Mouse (Mus musculus) adrenal gland, postnatal 0 days (tissue): ENCODE results near the gene G2e3. TPM values are rescaled to one million over a fixed set of nuclear protein-coding genes. Genes with fewer than 3 reads are reported as not detected.

ENCODE experiments used
- polyA plus RNA-seq: library from polyadenylated mRNA; unstranded; fragments of >200 nt; fragmentation: Nextera tagmentation; extraction: Ambion mirVana; gene quantifications from 2 replicates; pipeline ENCODE4 v1.2.1, GENCODE M21; 2015

Gene G2e3
- polyA plus RNA-seq: 7.6 and 10.1 TPM in 2 replicates

DNA sequence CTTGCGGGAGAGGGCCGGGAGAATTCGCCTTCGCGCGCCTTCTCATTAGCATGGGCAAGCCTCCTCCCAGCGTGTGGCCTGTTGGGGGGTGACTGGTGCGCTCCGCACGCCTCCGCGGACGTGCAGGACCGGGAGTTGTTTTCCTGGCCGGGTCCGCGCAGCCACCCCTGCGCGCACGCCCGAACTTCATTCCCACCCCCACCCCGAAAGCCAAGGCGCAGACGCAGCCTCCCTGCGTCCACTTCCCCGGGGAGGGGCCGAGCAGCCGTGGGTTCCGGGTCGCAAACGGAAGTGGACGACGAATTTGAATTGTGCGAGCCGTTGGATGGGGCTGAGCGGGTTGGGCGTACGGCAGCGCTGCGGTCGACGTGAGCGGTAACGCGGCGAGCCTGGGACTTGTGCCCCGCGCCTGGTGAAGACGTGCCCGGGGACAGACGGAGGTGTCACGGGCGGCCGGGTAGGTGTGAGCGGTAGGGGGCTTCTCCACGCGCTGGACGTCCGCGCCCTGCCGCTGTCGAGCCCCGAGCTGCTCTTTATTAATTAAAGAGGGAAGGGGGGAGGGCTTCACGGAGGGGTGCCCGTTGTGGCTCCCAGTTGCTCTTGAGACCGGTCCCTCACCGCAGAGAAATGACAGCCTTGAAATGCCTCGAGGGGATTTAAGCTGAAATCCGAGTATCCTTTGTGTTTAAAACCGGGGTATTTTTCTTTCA, at the start of gene G2e3:
G2e3 (plus strand) TSS at position 74 of the 710 bp plus-strand sequence.

DNA sequence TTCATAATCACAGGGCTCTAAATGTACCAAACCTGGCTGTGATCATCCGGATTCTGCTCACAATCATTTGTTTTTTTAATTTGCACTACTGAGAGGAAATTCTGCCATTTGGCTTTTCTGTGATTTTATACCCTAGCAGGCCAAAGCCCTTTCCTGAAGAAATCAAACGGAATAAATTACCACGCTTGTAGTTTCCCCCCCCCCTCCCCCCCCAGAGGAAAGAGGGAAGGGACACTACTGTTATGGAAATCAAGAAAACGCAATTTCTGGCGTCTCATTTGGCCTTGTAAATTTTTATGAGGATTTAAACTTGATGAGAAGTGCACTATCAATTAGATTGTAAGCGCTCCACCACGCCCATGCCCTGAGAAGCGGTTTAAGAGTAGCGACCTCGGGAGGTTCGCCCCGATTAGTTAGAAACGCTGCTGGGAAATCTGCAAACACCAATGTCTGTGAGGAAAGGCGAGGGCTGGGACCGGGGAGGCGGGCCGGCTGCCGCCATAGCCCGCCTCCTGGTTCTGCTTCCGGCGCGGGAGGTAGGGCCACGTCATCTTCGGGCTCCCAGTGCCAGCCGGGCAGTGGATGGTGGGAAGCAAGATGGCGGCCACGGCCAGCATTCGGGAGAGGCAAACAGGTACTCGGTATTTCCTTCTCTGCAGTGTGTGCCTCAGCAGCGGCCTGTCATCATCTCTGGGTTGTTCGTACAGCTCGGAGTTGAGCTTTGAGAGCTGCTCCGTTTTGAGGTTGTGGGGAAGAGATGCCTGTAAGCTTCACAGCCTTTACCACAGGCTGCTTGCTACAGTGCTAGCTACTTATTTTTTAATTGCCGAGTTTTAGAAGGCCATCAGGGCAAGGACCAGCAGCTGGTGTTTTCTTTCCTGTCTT, 29.4 kb downstream of the G2e3 start, which contains the start of gene Scfd1:
Scfd1 (plus strand) TSS at position 508 of the 885 bp plus-strand sequence.

Other genes starting within 250 kb of the G2e3 start
- 105 and 127 TPM in 2 replicates for gene Scfd1, start 29.4 kb downstream of the G2e3 start, polyA plus RNA-seq
- gene Coch, start 245.3 kb downstream of the G2e3 start, polyA plus RNA-seq: 2.3 and 6.4 TPM in 2 replicates